Mouse (Mus musculus) cerebellum, adult 2 months (tissue): Measurements from ENCODE around the gene Slc39a8.

Source experiments
- CTCF ChIP-seq: fragments of 200-500 bp; IDR thresholded peaks from 2 replicates; pipeline ENCODE4 v1.5.1; 2011; ENCODE audit warnings: low read depth, mild to moderate bottlenecking, control low read depth, low read length, moderate library complexity, borderline replicate concordance; ENCODE audit not compliant: insufficient read depth
- POLR2A ChIP-seq: fragments of 200-500 bp; IDR thresholded peaks from 2 replicates; pipeline ENCODE4 v1.6.1; 2011; ENCODE audit warnings: low read length, control low read depth, borderline replicate concordance; ENCODE audit not compliant: insufficient read depth

- TF ChIP-seq CTCF (no peak), POLR2A (no peak)
These were observed 48.5 kb downstream of the Slc39a8 start for GRCm38 (mm10) chr3:135873596-135873995.
